Mouse (Mus musculus) ES-E14 (cell line): ENCODE data around the gene Polr2l.

Experiments
- MAFK ChIP-seq: IDR thresholded peaks from 2 replicates; pipeline ENCODE4 v1.6.1; 2014; ENCODE audit warnings: mild to moderate bottlenecking, low read depth, low read length, inconsistent platforms; ENCODE audit not compliant: insufficient read depth
- ZC3H11A ChIP-seq: IDR thresholded peaks from 2 replicates; pipeline ENCODE4 v1.6.1; 2012; ENCODE audit warnings: low read depth, mild to moderate bottlenecking, inconsistent platforms, low read length, borderline replicate concordance
- ZNF384 ChIP-seq: IDR thresholded peaks from 2 replicates; pipeline ENCODE4 v1.6.1; 2012; ENCODE audit warnings: low read depth, low read length, inconsistent platforms

- TF ChIP-seq ZNF384 (no peak), MAFK (no peak), ZC3H11A (no peak)
Observed at GRCm38 (mm10) chr7:141493729-141494128, 18.8 kb upstream of the Polr2l start.
